Mouse (Mus musculus): ENCODE data around the gene Znrf1. TPM values are rescaled to one million over a fixed set of nuclear protein-coding genes. Genes with fewer than 3 reads are reported as not detected.

The Znrf1 gene
- polyA plus RNA-seq, 1 experiment from 2014 or later = 4.8 TPM

DNA sequence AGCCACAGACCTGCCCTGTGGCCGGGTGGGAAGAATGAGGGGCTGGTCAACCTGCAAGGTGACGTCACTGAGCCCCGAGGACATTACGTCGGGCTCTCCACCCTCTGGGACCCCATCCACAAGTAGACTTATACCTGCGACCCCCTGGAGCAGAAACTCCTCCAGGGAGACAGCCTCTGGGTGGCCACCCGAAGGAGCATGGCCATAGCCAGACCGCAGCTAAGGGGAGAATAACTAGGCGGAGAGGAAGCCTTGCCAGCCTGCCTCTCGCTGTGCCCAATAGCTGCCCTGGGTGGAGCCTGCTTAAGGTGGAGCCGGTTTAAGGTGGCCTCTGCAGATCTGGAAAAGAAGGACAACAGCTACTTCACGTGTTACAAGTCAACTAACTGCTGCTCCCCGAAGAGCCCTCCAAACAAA, 94.2 kb downstream of the Znrf1 start, which contains the start of gene Ldhd:
Gene Ldhd (minus strand): TSS at position 270 of the 417 bp plus-strand sequence.
- no peaks in the 10 kb centered on the region for H3K9me3 ChIP-seq (replicated peaks; ENCODE audit: control insufficient read depth, low read length)
- peak within 1 kb of the TSS; percentile 53 for H3K4me2 ChIP-seq (ENCODE audit: low read depth, low read length)
- H3K4me3 ChIP-seq (ENCODE audit: low read depth, low read length) = peak within 1 kb of the TSS; percentile 44
- no peak within 1 kb of the TSS for H3K27ac ChIP-seq (ENCODE audit: low read length)
- no peaks in the 10 kb centered on the region; the same call in 1 of the 2 replicates for H3K4me1 ChIP-seq (ENCODE audit: control insufficient read depth, low read depth, low read length)
- no peak within 1 kb of the TSS for H3K9ac ChIP-seq (ENCODE audit: low read depth, low read length)
- peak; percentile 45; the same call in 1 of the 2 replicates for ATAC-seq (ENCODE audit: low read depth)
- H3K36me3 ChIP-seq (ENCODE audit: control insufficient read depth, insufficient read depth) = no peaks in the 10 kb centered on the region
- WGBS (ENCODE audit: insufficient replicate concordance) = 26% methylated on average over 13 of the region's 13 CpGs
- H3K27me3 ChIP-seq (ENCODE audit: control insufficient read depth, insufficient read depth, low read depth, low read length) = no peaks in the 10 kb centered on the region

- 80% methylated on average over 8 of the region's 8 CpGs for WGBS (ENCODE audit: insufficient replicate concordance)
- no peaks in the 10 kb centered on the region for H3K27me3 ChIP-seq (ENCODE audit: control insufficient read depth, insufficient read depth, low read depth, low read length)
Observed at GRCm38 (mm10) chr8:111631589-111631988, 95.7 kb downstream of the Znrf1 start.

DNA sequence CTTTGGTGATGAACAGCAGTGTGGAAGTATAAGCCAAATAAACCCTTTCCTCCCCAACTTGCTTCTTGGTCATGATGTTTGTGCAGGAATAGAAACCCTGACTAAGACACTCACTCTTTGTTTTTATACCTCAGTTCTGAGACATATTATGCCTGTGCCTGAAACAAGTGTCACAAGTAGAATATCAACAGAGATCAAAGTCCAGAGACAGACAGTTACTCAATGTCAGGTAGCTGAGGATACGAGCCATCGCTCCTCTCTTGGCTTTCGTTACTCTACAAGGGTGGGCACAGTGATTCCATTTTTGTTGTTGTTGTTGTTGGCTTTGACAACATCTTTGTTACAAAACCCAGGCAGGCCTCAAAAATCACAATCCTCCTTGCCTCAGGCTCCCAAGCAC, 97.1 kb downstream of the Znrf1 start:
- Histone ChIP-seq H3K4me3 (ENCODE audit: low read depth, low read length) (no peak overlapping the region), H3K27ac (ENCODE audit: low read length) (no peak overlapping the region), H3K9ac (ENCODE audit: low read depth, low read length) (no peak overlapping the region), H3K27me3 (ENCODE audit: control insufficient read depth, insufficient read depth, low read depth, low read length) (no peaks in the 10 kb centered on the region), H3K36me3 (ENCODE audit: control insufficient read depth, insufficient read depth) (no peaks in the 10 kb centered on the region), H3K4me1 (ENCODE audit: control insufficient read depth, low read depth, low read length) (no peaks in the 10 kb centered on the region; the same call in 1 of the 2 replicates), H3K4me2 (ENCODE audit: low read depth, low read length) (no peak overlapping the region), H3K9me3 (replicated peaks; ENCODE audit: control insufficient read depth, low read length) (no peaks in the 10 kb centered on the region)
- ATAC-seq (ENCODE audit: low read depth) = no peak
- WGBS (ENCODE audit: insufficient replicate concordance) = 80% methylated on average over 3 of the region's 3 CpGs

More at GRCm38 (mm10) chr8:111631589-111631988, 95.7 kb downstream of the Znrf1 start:
- Histone ChIP-seq H3K9me3 (replicated peaks; ENCODE audit: control insufficient read depth, low read length) (no peaks in the 10 kb centered on the region), H3K4me2 (ENCODE audit: low read depth, low read length) (no peak overlapping the region), H3K9ac (ENCODE audit: low read depth, low read length) (no peak overlapping the region), H3K4me3 (ENCODE audit: low read depth, low read length) (no peak overlapping the region), H3K27ac (ENCODE audit: low read length) (no peak overlapping the region), H3K36me3 (ENCODE audit: control insufficient read depth, insufficient read depth) (no peaks in the 10 kb centered on the region), H3K4me1 (ENCODE audit: control insufficient read depth, low read depth, low read length) (no peaks in the 10 kb centered on the region; the same call in 1 of the 2 replicates)
- ATAC-seq (ENCODE audit: low read depth) = no peak

- no peak overlapping the region for H3K27ac ChIP-seq (ENCODE audit: low read length)
- H3K9ac ChIP-seq (ENCODE audit: low read depth, low read length) = no peak overlapping the region
- H3K27me3 ChIP-seq (ENCODE audit: control insufficient read depth, insufficient read depth, low read depth, low read length) = no peaks in the 10 kb centered on the region
- H3K4me2 ChIP-seq (ENCODE audit: low read depth, low read length) = no peak overlapping the region
- no peaks in the 10 kb centered on the region for H3K36me3 ChIP-seq (ENCODE audit: control insufficient read depth, insufficient read depth)
- H3K4me3 ChIP-seq (ENCODE audit: low read depth, low read length) = no peak overlapping the region
- no peak for ATAC-seq (ENCODE audit: low read depth)
- H3K4me1 ChIP-seq (ENCODE audit: control insufficient read depth, low read depth, low read length) = peaks cover 10% of the 10 kb centered on the region
- no peaks in the 10 kb centered on the region for H3K9me3 ChIP-seq (replicated peaks; ENCODE audit: control insufficient read depth, low read length)
Observed at GRCm38 (mm10) chr8:111638086-111638485, 102.2 kb downstream of the Znrf1 start.

DNA sequence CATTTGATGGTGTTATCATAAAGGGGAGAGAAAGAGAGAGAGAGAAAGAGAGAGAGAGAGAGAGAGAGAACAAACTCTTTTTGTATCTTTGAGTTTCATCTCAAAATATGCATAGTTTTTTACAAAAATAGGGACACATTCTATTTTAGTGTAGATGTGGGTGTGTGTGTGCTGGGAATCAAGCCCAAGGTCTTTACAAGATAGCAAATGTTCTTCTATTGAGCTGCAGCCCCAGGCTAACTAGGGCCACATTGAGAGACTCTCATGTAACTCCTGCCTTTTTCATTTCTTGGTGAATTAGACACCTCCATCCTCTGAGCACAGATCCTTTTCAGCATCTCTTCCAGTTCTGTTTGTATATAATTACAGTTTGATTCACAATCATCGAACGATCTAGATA, 105.2 kb downstream of the Znrf1 start:
- no peak overlapping the region for H3K4me3 ChIP-seq (ENCODE audit: low read depth, low read length)
- no peaks in the 10 kb centered on the region for H3K27me3 ChIP-seq (ENCODE audit: control insufficient read depth, insufficient read depth, low read depth, low read length)
- H3K36me3 ChIP-seq (ENCODE audit: control insufficient read depth, insufficient read depth) = no peaks in the 10 kb centered on the region
- 81% methylated on average over 2 of the region's 2 CpGs for WGBS (ENCODE audit: insufficient replicate concordance)
- H3K9ac ChIP-seq (ENCODE audit: low read depth, low read length) = no peak overlapping the region
- peaks cover 10% of the 10 kb centered on the region for H3K4me1 ChIP-seq (ENCODE audit: control insufficient read depth, low read depth, low read length)
- no peaks in the 10 kb centered on the region for H3K9me3 ChIP-seq (replicated peaks; ENCODE audit: control insufficient read depth, low read length)
- ATAC-seq (ENCODE audit: low read depth) = no peak
- H3K4me2 ChIP-seq (ENCODE audit: low read depth, low read length) = no peak overlapping the region
- no peak overlapping the region for H3K27ac ChIP-seq (ENCODE audit: low read length)

GRCm38 (mm10) chr8:111642496-111642895, 106.6 kb downstream of the Znrf1 start:
- Histone ChIP-seq H3K4me2 (ENCODE audit: low read depth, low read length) (peak overlapping the region; percentile 100), H3K4me1 (ENCODE audit: control insufficient read depth, low read depth, low read length) (peaks cover 10% of the 10 kb centered on the region), H3K9me3 (replicated peaks; ENCODE audit: control insufficient read depth, low read length) (no peaks in the 10 kb centered on the region), H3K27me3 (ENCODE audit: control insufficient read depth, insufficient read depth, low read depth, low read length) (no peaks in the 10 kb centered on the region), H3K27ac (ENCODE audit: low read length) (peak overlapping the region; percentile 97), H3K4me3 (ENCODE audit: low read depth, low read length) (peak overlapping the region; percentile 92), H3K9ac (ENCODE audit: low read depth, low read length) (peak overlapping the region; percentile 89), H3K36me3 (ENCODE audit: control insufficient read depth, insufficient read depth) (no peaks in the 10 kb centered on the region)
- 0 out of 2 replicates have a peak, but pooled peaks have one; percentile 2 for ATAC-seq (ENCODE audit: low read depth)
- 2% methylated on average over 5 of the region's 5 CpGs for WGBS (ENCODE audit: insufficient replicate concordance)

DNA sequence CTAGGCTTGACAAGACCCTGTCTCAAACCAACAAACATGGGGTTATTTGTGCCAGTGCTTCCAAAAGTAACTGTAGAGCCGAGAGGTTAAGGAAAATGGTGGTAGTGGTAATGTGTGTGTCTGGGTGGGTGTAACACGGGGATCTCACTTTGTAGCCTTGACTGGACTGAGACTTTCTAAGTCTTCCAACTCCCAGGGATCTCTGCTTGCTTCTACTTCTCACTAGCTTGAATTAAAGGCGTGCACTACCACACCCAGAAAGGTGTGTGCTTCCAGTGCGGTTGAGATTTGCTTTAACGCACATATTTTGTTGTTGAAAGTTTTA, 107.0 kb downstream of the Znrf1 start:
- no peaks in the 10 kb centered on the region for H3K36me3 ChIP-seq (ENCODE audit: control insufficient read depth, insufficient read depth)
- H3K27me3 ChIP-seq (ENCODE audit: control insufficient read depth, insufficient read depth, low read depth, low read length) = no peaks in the 10 kb centered on the region
- peak overlapping the region; percentile 100 for H3K4me2 ChIP-seq (ENCODE audit: low read depth, low read length)
- peak overlapping the region; percentile 92 for H3K4me3 ChIP-seq (ENCODE audit: low read depth, low read length)
- WGBS (ENCODE audit: insufficient replicate concordance) = 1% methylated on average over 5 of the region's 5 CpGs
- ATAC-seq (ENCODE audit: low read depth) = peak; percentile 6
- peak overlapping the region; percentile 89 for H3K9ac ChIP-seq (ENCODE audit: low read depth, low read length)
- H3K9me3 ChIP-seq (replicated peaks; ENCODE audit: control insufficient read depth, low read length) = no peaks in the 10 kb centered on the region
- peak overlapping the region; percentile 97 for H3K27ac ChIP-seq (ENCODE audit: low read length)
- H3K4me1 ChIP-seq (ENCODE audit: control insufficient read depth, low read depth, low read length) = peaks cover 10% of the 10 kb centered on the region

- peak within 1 kb of the TSS; percentile 97 for H3K27ac ChIP-seq (ENCODE audit: low read length)
- WGBS (ENCODE audit: insufficient replicate concordance) = under 1% methylated on average over 75 of the region's 75 CpGs
- H3K36me3 ChIP-seq (ENCODE audit: control insufficient read depth, insufficient read depth) = no peaks in the 10 kb centered on the region
- peaks cover 10% of the 10 kb centered on the region for H3K4me1 ChIP-seq (ENCODE audit: control insufficient read depth, low read depth, low read length)
- no peaks in the 10 kb centered on the region for H3K27me3 ChIP-seq (ENCODE audit: control insufficient read depth, insufficient read depth, low read depth, low read length)
- peak within 1 kb of the TSS; percentile 92 for H3K4me3 ChIP-seq (ENCODE audit: low read depth, low read length)
- peak within 1 kb of the TSS; percentile 89 for H3K9ac ChIP-seq (ENCODE audit: low read depth, low read length)
- H3K4me2 ChIP-seq (ENCODE audit: low read depth, low read length) = peak within 1 kb of the TSS; percentile 100
- H3K9me3 ChIP-seq (replicated peaks; ENCODE audit: control insufficient read depth, low read length) = no peaks in the 10 kb centered on the region
- peak; percentile 94 for ATAC-seq (ENCODE audit: low read depth)
Observed at GRCm38 (mm10) chr8:111643264-111644141, 107.6 kb downstream of the Znrf1 start, which contains the start of gene Zfp1. Gene Zfp1 (plus strand): TSS chr8:111643401.
